Mouse (Mus musculus): ENCODE results near the gene Pcyox1.
"Not testable (repeated sequence)": the region's sequence is repeated elsewhere in the genome, so short reads cannot be mapped to it uniquely, and the experiment has no call there.

The Pcyox1 gene

GRCm38 (mm10) chr6:86370093-86370713, 26.8 kb downstream of the Pcyox1 start:
- in situ Hi-C loops (cut with MboI, MseI), result no loop called here

- in situ Hi-C loops (cut with MboI, MseI), result loop anchor here (5.0 to 10.0 kb wide), 2 partner anchors 34 to 244 kb away; partner anchors contain the start of gene Tia1 (in 1 of the 2)
Observed at GRCm38 (mm10) chr6:86368479-86368878, 28.5 kb downstream of the Pcyox1 start.

- in situ Hi-C loops (cut with MboI, MseI), result loop anchor here (5.0 to 10.0 kb wide), 2 partner anchors 35 to 242 kb away; partner anchors contain the start of gene Tia1 (in 1 of the 2)
Observed at GRCm38 (mm10) chr6:86366853-86367249, 30.1 kb downstream of the Pcyox1 start.

- in situ Hi-C loops (cut with MboI, MseI), result loop anchor here (5.0 to 10.0 kb wide), 2 partner anchors 36 to 241 kb away; partner anchors contain the start of gene Tia1 (in 1 of the 2)
Observed at GRCm38 (mm10) chr6:86366125-86366852, 30.7 kb downstream of the Pcyox1 start.

GRCm38 (mm10) chr6:86365371-86366124, 31.4 kb downstream of the Pcyox1 start, which contains the start of gene Fam136a:
Gene Fam136a (plus strand): TSS chr6:86365646.
- in situ Hi-C loops (cut with MboI, MseI), result loop anchor here (5.0 to 10.0 kb wide), 2 partner anchors 37 to 241 kb away; partner anchors contain the start of gene Tia1 (in 1 of the 2)

GRCm38 (mm10) chr6:86364442-86365141, 32.4 kb downstream of the Pcyox1 start:
- in situ Hi-C loops (cut with MboI, MseI), result loop anchor here (5.0 to 10.0 kb wide), 2 partner anchors 38 to 240 kb away; partner anchors contain the start of gene Tia1 (in 1 of the 2)

- in situ Hi-C loops (cut with MboI, MseI), result loop anchor here in 1 of 2 experiments (10.0 kb wide), 1 partner anchor 237 kb away; no protein-coding TSS in a partner anchor
Observed at GRCm38 (mm10) chr6:86361373-86361772, 35.6 kb downstream of the Pcyox1 start.

GRCm38 (mm10) chr6:86360691-86361090, 36.3 kb downstream of the Pcyox1 start:
- in situ Hi-C loops (cut with MboI, MseI), result loop anchor here in 1 of 2 experiments (10.0 kb wide), 1 partner anchor 236 kb away; no protein-coding TSS in a partner anchor

GRCm38 (mm10) chr6:86356956-86357355, 40.0 kb downstream of the Pcyox1 start:
- in situ Hi-C loops (cut with MboI, MseI), result loop anchor here in 1 of 2 experiments (10.0 kb wide), 1 partner anchor 212 kb away; no protein-coding TSS in a partner anchor

GRCm38 (mm10) chr6:86354948-86355347, 42.0 kb downstream of the Pcyox1 start:
- in situ Hi-C loops (cut with MboI, MseI), result loop anchor here in 1 of 2 experiments (10.0 kb wide), 1 partner anchor 210 kb away; no protein-coding TSS in a partner anchor

- in situ Hi-C loops (cut with MboI, MseI), result loop anchor here (5.0 kb wide), 2 partner anchors 77 to 227 kb away; no protein-coding TSS in a partner anchor
Observed at GRCm38 (mm10) chr6:86349257-86349656, 47.7 kb downstream of the Pcyox1 start.

- in situ Hi-C loops (cut with MboI, MseI), result loop anchor here (5.0 kb wide), 2 partner anchors 74 to 224 kb away; no protein-coding TSS in a partner anchor
Observed at GRCm38 (mm10) chr6:86346063-86346462, 50.9 kb downstream of the Pcyox1 start.

GRCm38 (mm10) chr6:86343656-86344055, 53.3 kb downstream of the Pcyox1 start:
- in situ Hi-C loops (cut with MboI, MseI), result loop anchor here in 1 of 2 experiments (5.0 kb wide), 1 partner anchor 321 kb away; no protein-coding TSS in a partner anchor

GRCm38 (mm10) chr6:86336340-86336739, 60.6 kb downstream of the Pcyox1 start:
- in situ Hi-C loops (cut with MboI, MseI), result not testable (repeated sequence)

Data from T-helper 17 cell (primary cell).